Mouse (Mus musculus) cortical plate, adult 2 months (tissue): Measurements from ENCODE around the gene Rab9.

ENCODE experiments used
- CTCF ChIP-seq: fragments of 200-500 bp; IDR thresholded peaks from 2 replicates; pipeline ENCODE4 v1.5.1; 2011; ENCODE audit warnings: mild to moderate bottlenecking, control low read depth, low read length; ENCODE audit not compliant: insufficient read depth; ENCODE audit errors: extremely low read depth
- POLR2A ChIP-seq: fragments of 200-500 bp; IDR thresholded peaks from 2 replicates; pipeline ENCODE4 v1.6.1; 2011; ENCODE audit warnings: mild to moderate bottlenecking, low read length, control low read depth; ENCODE audit not compliant: insufficient read depth; ENCODE audit errors: extremely low read depth

DNA sequence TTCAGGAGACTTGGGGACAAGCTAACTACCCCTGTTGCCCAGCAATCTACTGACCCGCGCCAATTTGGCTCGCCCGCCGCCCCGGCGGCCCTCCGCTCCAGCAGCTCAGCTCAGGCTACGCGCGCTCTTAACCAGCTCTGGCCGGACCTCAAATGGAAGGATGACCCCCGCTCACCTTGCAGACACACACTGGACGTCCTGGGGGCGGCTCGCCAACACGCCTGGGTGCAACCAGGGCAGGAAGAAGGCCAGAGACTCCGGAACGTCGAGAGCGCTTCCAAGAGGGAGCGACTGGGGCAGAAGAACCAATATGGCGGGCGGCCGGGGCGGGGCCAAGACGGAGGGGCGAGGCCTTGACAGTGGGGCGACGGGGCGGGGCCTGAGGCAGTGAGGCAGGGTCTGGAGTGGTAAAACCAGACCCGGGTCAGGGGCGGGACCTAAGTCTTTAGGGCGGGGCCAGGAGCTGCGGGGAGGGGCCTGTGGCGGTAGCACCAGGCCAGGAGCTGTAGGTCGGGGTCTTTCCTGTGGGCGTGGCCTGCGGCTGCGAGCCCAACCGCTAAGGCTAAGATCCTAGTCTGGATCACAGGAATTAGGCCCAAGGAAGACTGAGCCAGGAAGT lies at the start of gene Rab9:
- no peak for TF ChIP-seq CTCF
- peak; percentile 49; the same call in 1 of the 2 replicates for TF ChIP-seq POLR2A
